ENCODE assay signal across 8 mouse cellular contexts in the genomic region with DNA sequence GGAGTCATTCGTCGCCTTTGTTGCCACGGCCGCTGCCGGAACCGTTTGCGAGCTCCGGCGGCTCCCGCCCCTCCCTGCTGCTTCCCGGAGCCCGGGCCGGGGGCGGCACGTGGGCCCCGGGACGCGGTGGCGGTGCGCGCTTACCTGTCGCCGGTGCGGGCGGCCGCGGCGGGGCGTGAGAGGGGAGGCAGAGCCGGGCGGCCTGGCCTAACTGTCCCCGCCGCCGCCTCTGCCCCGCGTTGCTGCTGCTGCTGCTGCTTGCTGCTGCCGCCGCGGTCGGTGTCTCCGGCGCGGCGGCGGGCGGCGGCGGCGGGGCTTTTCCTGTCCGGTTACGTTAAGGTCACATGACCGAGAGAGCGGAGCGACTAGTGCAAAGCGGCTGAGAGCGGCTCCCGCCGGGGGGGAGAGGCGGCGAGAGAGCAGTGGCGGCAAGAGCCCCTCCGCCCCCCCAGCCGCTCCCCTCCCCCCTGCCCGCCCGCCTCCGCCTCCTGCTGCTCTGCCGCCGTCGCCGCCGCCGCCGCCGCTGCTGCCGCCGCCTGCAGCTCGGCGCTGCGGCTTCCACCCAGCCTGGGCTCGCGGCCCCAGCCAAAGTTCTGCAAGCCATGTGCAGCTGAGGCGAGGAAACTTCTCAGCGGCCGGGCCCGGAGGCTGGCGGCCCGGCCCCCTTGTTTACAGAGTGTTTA. TPM values are rescaled to one million over a fixed set of nuclear protein-coding genes. Genes with fewer than 3 reads are reported as not detected.
DNase-seq lines count a peak whose midpoint lies in the region; ATAC-seq and TF ChIP-seq lines count a peak whose summit lies in the region.

A gene (minus strand): TSS at position 408 of the 683 bp plus-strand sequence.

- H3K4me1 ChIP-seq in MEL (ENCODE audit: control insufficient read depth in 1 of 2, insufficient read depth in 2 of 2, low read length in 2 of 2) = peaks cover 29 to 32% of the 10 kb centered on the region in 2 experiments
- H3K4me1 ChIP-seq in cerebellum, adult 2 months (ENCODE audit: control insufficient read depth, insufficient read depth, low read length) = peaks cover 21% of the 10 kb centered on the region; the same call in 1 of the 2 replicates
- H3K4me1 ChIP-seq in forebrain, postnatal 0 days (ENCODE audit: insufficient read depth) = peaks cover 23% of the 10 kb centered on the region

- H3K27me3 ChIP-seq in MEL (ENCODE audit: control insufficient read depth in 1 of 2, insufficient read depth in 2 of 2, low read length in 2 of 2) = no peaks in the 10 kb centered on the region
- no peaks in the 10 kb centered on the region for H3K27me3 ChIP-seq in cerebellum, adult 2 months (ENCODE audit: control insufficient read depth, insufficient read depth, low read length)
- no peaks in the 10 kb centered on the region for H3K27me3 ChIP-seq in forebrain, postnatal 0 days (ENCODE audit: insufficient read depth, low read length)

- peak within 1 kb of the TSS; percentile 98 for H3K9ac ChIP-seq in MEL (ENCODE audit: control insufficient read depth, low read depth, low read length, poor library complexity, severe bottlenecking)
- peak within 1 kb of the TSS; percentile 99 for H3K9ac ChIP-seq in forebrain, postnatal 0 days

- TF ChIP-seq CTCF in MEL (IDR thresholded peaks at IDR 0.05 in 2 of 3, conservative IDR thresholded peaks at IDR 0.05 in 1 of 3; ENCODE audit: control insufficient read depth in 1 of 3, insufficient read depth in 1 of 3, low read depth in 2 of 3, low read length in 3 of 3, poor library complexity in 1 of 3, severe bottlenecking in 1 of 3) = no peak
- no peak for TF ChIP-seq CTCF in cerebellum, adult 2 months (IDR thresholded peaks at IDR 0.05; ENCODE audit: borderline replicate concordance, insufficient read depth, low read depth, low read length)
- TF ChIP-seq CTCF in forebrain, postnatal 0 days (IDR thresholded peaks at IDR 0.05; ENCODE audit: low read depth) = no peak

- TF ChIP-seq EP300 in MEL (IDR thresholded peaks at IDR 0.05; ENCODE audit: low read depth in 1 of 2, low read length in 2 of 2) = no peak

- peak within 1 kb of the TSS; percentile 92 for H3K4me2 ChIP-seq in forebrain, postnatal 0 days (ENCODE audit: low read depth)

- peaks cover 63% of the 10 kb centered on the region for H3K79me2 ChIP-seq in MEL (ENCODE audit: control insufficient read depth, insufficient read depth, low read length, poor library complexity)

- peak within 1 kb of the TSS; percentile 93 for H3K27ac ChIP-seq in MEL (ENCODE audit: control insufficient read depth, low read depth, low read length)
- peak within 1 kb of the TSS; percentile 97 for H3K27ac ChIP-seq in cerebellum, adult 2 months (ENCODE audit: insufficient read depth, low read length)
- peak within 1 kb of the TSS; percentile 99 for H3K27ac ChIP-seq in forebrain, postnatal 0 days (ENCODE audit: low read depth, low read length)

- H3K36me3 ChIP-seq in MEL (ENCODE audit: control insufficient read depth in 1 of 2, insufficient read depth in 2 of 2, low read length in 2 of 2) = peaks cover 2 to 37% of the 10 kb centered on the region in 2 experiments
- no peaks in the 10 kb centered on the region for H3K36me3 ChIP-seq in forebrain, postnatal 0 days (ENCODE audit: insufficient read depth)

- TF ChIP-seq RAD21 in MEL (IDR thresholded peaks at IDR 0.05; ENCODE audit: low read depth, low read length) = no peak

- DNase-seq in MEL (ENCODE audit: low read depth, low spot score) = peak; percentile 67
- DNase-seq in cerebellum, adult 2 months = peak; percentile 72 to 79
- DNase-seq in forebrain, postnatal 0 days = peak; percentile 77
- DNase-seq in layer of hippocampus, postnatal 10 days (ENCODE audit: low spot score in 2 of 2) = peak; percentile 62 to 73
- DNase-seq in lung, postnatal 14 days = peak; percentile 59
- peak; percentile 64 for DNase-seq in ovary, postnatal 36 days (ENCODE audit: low spot score)
- DNase-seq in thymus, postnatal 14 days = peak; percentile 81

- H3K9me3 ChIP-seq in MEL (replicated peaks; ENCODE audit: insufficient read depth, low read length) = no peaks in the 10 kb centered on the region
- H3K9me3 ChIP-seq in forebrain, postnatal 0 days (ENCODE audit: low read length) = no peaks in the 10 kb centered on the region

- peak within 1 kb of the TSS; percentile 85 to 99 for H3K4me3 ChIP-seq in MEL (ENCODE audit: control insufficient read depth in 1 of 2, insufficient read depth in 1 of 2, low read depth in 2 of 2, low read length in 2 of 2)
- peak within 1 kb of the TSS; percentile 68 for H3K4me3 ChIP-seq in cerebellum, adult 2 months (replicated peaks; ENCODE audit: insufficient read depth, low read depth, low read length)
- peak within 1 kb of the TSS; percentile 99 for H3K4me3 ChIP-seq in forebrain, postnatal 0 days (ENCODE audit: low read depth, low read length)

- 1% methylated on average over 72 of the region's 87 CpGs for WGBS in cerebellum, adult 2 months
- WGBS in forebrain, postnatal 0 days = 3% methylated on average over 59 of the region's 87 CpGs

- ATAC-seq in forebrain, postnatal 0 days = peak; percentile 16
- peak in 1 of 2 experiments; percentile 16; a peak in 2 of 4 replicates for ATAC-seq in hematopoietic stem cell, adult 5-6 weeks (replicated peaks in 1 of 2; ENCODE audit: insufficient read depth in 1 of 2, low FRiP score in 2 of 2, low TSS enrichment in 1 of 2, low read depth in 1 of 2, poor library complexity in 2 of 2, severe bottlenecking in 2 of 2)

- 0 out of 4 replicates have a peak, but pooled peaks of 1 of the 2 experiments have one; percentile 15 for TF ChIP-seq POLR2A in MEL (IDR thresholded peaks at IDR 0.05; ENCODE audit: control insufficient read depth in 1 of 2, insufficient read depth in 1 of 2, low read depth in 1 of 2, low read length in 2 of 2, poor library complexity in 1 of 2)
- TF ChIP-seq POLR2A in cerebellum, adult 2 months (IDR thresholded peaks at IDR 0.05; ENCODE audit: borderline replicate concordance, insufficient read depth, low read length) = no peak

TF ChIP-seq in MEL, 35 proteins besides CTCF, POLR2A, EP300 and RAD21:
- TF ChIP-seq USF1 (IDR thresholded peaks at IDR 0.05; ENCODE audit: low read depth, low read length) (peak; percentile 82), NELFE (IDR thresholded peaks at IDR 0.05; ENCODE audit: low read depth, low read length) (0 out of 2 replicates have a peak, but pooled peaks have one; percentile 17), JUND (IDR thresholded peaks at IDR 0.05; ENCODE audit: low read depth, low read length) (no peak), ZMIZ1 (IDR thresholded peaks at IDR 0.05; ENCODE audit: low read depth, low read length) (no peak), MXI1 (IDR thresholded peaks at IDR 0.05; ENCODE audit: low read depth, low read length) (peak; percentile 73), TBP (IDR thresholded peaks at IDR 0.05; ENCODE audit: low read depth, low read length) (no peak), MYB (IDR thresholded peaks at IDR 0.05; ENCODE audit: low read depth, low read length) (no peak)

RNA-seq across cellular contexts. Expression of the gene that starts here (rescaled TPM):
- total RNA-seq in MEL (2012; rRNA removed) = 8.6 and 10.0 TPM in 2 replicates
- 10 to 100 TPM in 1 of 2 experiments, not detected in 1; 12.7 TPM for polyA plus RNA-seq in MEL (2012; ENCODE audit: insufficient read depth in 1 of 2, insufficient read length in 2 of 2, low read depth in 1 of 2, low replicate concordance in 2 of 2, missing spikeins in 1 of 2)
- 8.3 and 8.7 TPM in 2 replicates for polyA plus RNA-seq in cerebellum, adult 2 months (2012; rRNA removed)
- total RNA-seq in forebrain, postnatal 0 days (2014; rRNA removed) = 20.0 and 24.2 TPM in 2 replicates
- polyA plus RNA-seq in forebrain, postnatal 0 days (2015; fragmentation: Nextera tagmentation; extraction: Ambion mirVana) = 15.2 and 15.7 TPM in 2 replicates
- 13.9 and 15.9 TPM in 2 replicates for total RNA-seq in hematopoietic stem cell, adult 5-6 weeks (2017)
- 10 to 100 TPM; 10.8 to 12.0 TPM for total RNA-seq in layer of hippocampus, postnatal 10 days (2021)
